Mouse (Mus musculus) heart, embryonic 16.5 days (tissue): ENCODE measurements at regions not wholly inside any gene's neighbourhood (a gene's known extent, or its start where the extent isn't known, plus 50 kb on each side); places are given as distances from the start of the nearest gene placed in this dataset.
A peak's percentile ranks its signal among the peaks of the same experiment; 100 is the strongest.

ENCODE experiments used
- ATAC-seq: fragments of 200-750 bp; cut with Nextera tagmentation; replicated peaks from 2 replicates; pipeline ENCODE4 v1.8.0; 2017; ENCODE audit warnings: moderate number of reproducible peaks; ENCODE audit not compliant: insufficient read depth, low FRiP score; ENCODE audit errors: extremely low read depth
- H3K27ac ChIP-seq: fragments of 300-500 bp; sonication (generic); 2 replicates; pipeline ENCODE4 v1.5.1; 2014; ENCODE audit warnings: mild to moderate bottlenecking, low read length, control low read depth, moderate library complexity
- H3K27me3 ChIP-seq: fragments of 300-500 bp; sonication (generic); 2 replicates; pipeline ENCODE4 v1.6.1; 2014; ENCODE audit warnings: low read length, mixed read lengths; ENCODE audit not compliant: control insufficient read depth, insufficient read depth
- H3K36me3 ChIP-seq: fragments of 300-500 bp; sonication (generic); 2 replicates; pipeline ENCODE4 v1.6.1; 2014; ENCODE audit not compliant: control insufficient read depth, insufficient read depth
- H3K4me1 ChIP-seq: fragments of 300-500 bp; sonication (generic); 2 replicates; pipeline ENCODE4 v1.6.1; 2014; ENCODE audit warnings: low read length, mixed read lengths; ENCODE audit not compliant: control insufficient read depth, insufficient read depth
- H3K4me2 ChIP-seq: fragments of 300-500 bp; sonication (generic); 2 replicates; pipeline ENCODE4 v1.6.1; 2014; ENCODE audit warnings: low read depth, mild to moderate bottlenecking, control low read depth, low read length
- H3K4me3 ChIP-seq: fragments of 300-500 bp; sonication (generic); 2 replicates; pipeline ENCODE4 v1.5.1; 2014; ENCODE audit warnings: mild to moderate bottlenecking, control low read depth, low read length
- H3K9ac ChIP-seq: fragments of 300-500 bp; sonication (generic); 2 replicates; pipeline ENCODE4 v1.6.1; 2014; ENCODE audit warnings: low read length, control low read depth
- H3K9me3 ChIP-seq: fragments of 300-500 bp; sonication (generic); replicated peaks from 2 replicates; pipeline ENCODE4 v1.6.1; 2016; ENCODE audit warnings: low read length; ENCODE audit not compliant: control insufficient read depth
- WGBS: fragments of 180-500 bp; shearing (Covaris S2); extraction: QIAGEN DNeasy Blood & Tissue Kit; methylation state at CpG from one replicate; pipeline ENCODE4 v1.1.7; 2014; 5-methylcytosine and 5-hydroxymethylcytosine counted together

GRCm38 (mm10) chr1:39096726-39097125, 96.8 kb upstream of the Npas2 start:
- 67% methylated on average over 3 of the region's 3 CpGs for whole genome bisulfite sequencing
- ATAC-seq, result no peak

GRCm38 (mm10) chr1:39097499-39097898, 96.0 kb upstream of the Npas2 start:
- Histone ChIP-seq H3K27me3 (no peaks in the 10 kb centered on the region), H3K4me3 (no peak overlapping the region), H3K36me3 (no peaks in the 10 kb centered on the region), H3K9me3 (0 out of 2 replicates have a peak, but pooled peaks cover 2% of the 10 kb centered on the region), H3K4me1 (peaks cover 5% of the 10 kb centered on the region; the same call in 1 of the 2 replicates), H3K9ac (no peak overlapping the region), H3K27ac (no peak overlapping the region), H3K4me2 (no peak overlapping the region)
- WGBS, result 76% methylated on average over 10 of the region's 10 CpGs
- no peak for ATAC-seq

More at GRCm38 (mm10) chr1:39096726-39097125, 96.8 kb upstream of the Npas2 start:
- no peaks in the 10 kb centered on the region for H3K27me3 ChIP-seq
- no peak overlapping the region for H3K4me2 ChIP-seq
- H3K9ac ChIP-seq, result no peak overlapping the region
- H3K27ac ChIP-seq, result no peak overlapping the region
- peaks cover 5% of the 10 kb centered on the region; the same call in 1 of the 2 replicates for H3K4me1 ChIP-seq
- H3K36me3 ChIP-seq, result no peaks in the 10 kb centered on the region
- no peak overlapping the region for H3K4me3 ChIP-seq
- 0 out of 2 replicates have a peak, but pooled peaks cover 2% of the 10 kb centered on the region for H3K9me3 ChIP-seq

GRCm38 (mm10) chr1:39098154-39098553, 95.4 kb upstream of the Npas2 start:
- Histone ChIP-seq H3K4me2 (no peak overlapping the region), H3K27ac (no peak overlapping the region), H3K9me3 (0 out of 2 replicates have a peak, but pooled peaks cover 2% of the 10 kb centered on the region), H3K27me3 (no peaks in the 10 kb centered on the region), H3K36me3 (no peaks in the 10 kb centered on the region), H3K9ac (no peak overlapping the region), H3K4me3 (no peak overlapping the region), H3K4me1 (peaks cover 5% of the 10 kb centered on the region; the same call in 1 of the 2 replicates)
- no peak for ATAC-seq
- WGBS, result 89% methylated on average over 5 of the region's 5 CpGs

- no peak for ATAC-seq
- H3K9me3 ChIP-seq, result 0 out of 2 replicates have a peak, but pooled peaks cover 2% of the 10 kb centered on the region
- no peaks in the 10 kb centered on the region for H3K36me3 ChIP-seq
- H3K4me1 ChIP-seq, result peaks cover 5% of the 10 kb centered on the region; the same call in 1 of the 2 replicates
- no peak overlapping the region for H3K4me3 ChIP-seq
- no peak overlapping the region for H3K4me2 ChIP-seq
- H3K27ac ChIP-seq, result no peak overlapping the region
- no peak overlapping the region for H3K9ac ChIP-seq
- 73% methylated on average over 7 of the region's 7 CpGs for WGBS
- H3K27me3 ChIP-seq, result no peaks in the 10 kb centered on the region
These were observed 94.3 kb upstream of the Npas2 start for GRCm38 (mm10) chr1:39099246-39099645.

- H3K9ac ChIP-seq, result no peak overlapping the region
- no peak overlapping the region for H3K4me3 ChIP-seq
- no peak for ATAC-seq
- H3K36me3 ChIP-seq, result no peaks in the 10 kb centered on the region
- no peak overlapping the region for H3K4me2 ChIP-seq
- H3K4me1 ChIP-seq, result peaks cover 11% of the 10 kb centered on the region
- H3K9me3 ChIP-seq, result 0 out of 2 replicates have a peak, but pooled peaks cover 2% of the 10 kb centered on the region
- H3K27ac ChIP-seq, result no peak overlapping the region
- no peaks in the 10 kb centered on the region for H3K27me3 ChIP-seq
These were observed 93.0 kb upstream of the Npas2 start for GRCm38 (mm10) chr1:39100492-39100891.

- Histone ChIP-seq H3K36me3 (no peaks in the 10 kb centered on the region), H3K9ac (no peak overlapping the region), H3K27me3 (no peaks in the 10 kb centered on the region), H3K9me3 (0 out of 2 replicates have a peak, but pooled peaks cover 2% of the 10 kb centered on the region), H3K4me3 (no peak overlapping the region), H3K4me2 (no peak overlapping the region), H3K27ac (no peak overlapping the region), H3K4me1 (peaks cover 17% of the 10 kb centered on the region)
- ATAC-seq, result no peak
- WGBS, result 82% methylated on average over 8 of the region's 8 CpGs
These were observed 91.2 kb upstream of the Npas2 start for GRCm38 (mm10) chr1:39102126-39102905.

GRCm38 (mm10) chr1:39102989-39103910, 90.3 kb upstream of the Npas2 start:
- no peaks in the 10 kb centered on the region for H3K36me3 ChIP-seq
- H3K9me3 ChIP-seq, result 0 out of 2 replicates have a peak, but pooled peaks cover 2% of the 10 kb centered on the region
- no peaks in the 10 kb centered on the region for H3K27me3 ChIP-seq
- WGBS, result 73% methylated on average over 14 of the region's 14 CpGs
- peaks cover 15% of the 10 kb centered on the region for H3K4me1 ChIP-seq
- no peak overlapping the region for H3K27ac ChIP-seq
- no peak overlapping the region for H3K9ac ChIP-seq
- no peak overlapping the region for H3K4me2 ChIP-seq
- ATAC-seq, result no peak
- no peak overlapping the region for H3K4me3 ChIP-seq

GRCm38 (mm10) chr1:39105546-39106371, 87.8 kb upstream of the Npas2 start:
- H3K4me3 ChIP-seq, result peak overlapping the region; percentile 13; the same call in 1 of the 2 replicates
- no peaks in the 10 kb centered on the region for H3K27me3 ChIP-seq
- 27% methylated on average over 17 of the region's 17 CpGs for WGBS
- H3K9ac ChIP-seq, result 0 out of 2 replicates have a peak overlapping the region, but pooled peaks have one; percentile 4
- H3K4me1 ChIP-seq, result peaks cover 15% of the 10 kb centered on the region
- no peaks in the 10 kb centered on the region for H3K36me3 ChIP-seq
- ATAC-seq, result 0 out of 2 replicates have a peak, but pooled peaks have one; percentile 65
- H3K27ac ChIP-seq, result peak overlapping the region; percentile 28
- H3K9me3 ChIP-seq, result no peaks in the 10 kb centered on the region
- H3K4me2 ChIP-seq, result peak overlapping the region; percentile 56
